Mouse (Mus musculus): ENCODE data around the gene Gm7945. TPM values are rescaled to one million over a fixed set of nuclear protein-coding genes. Genes with fewer than 3 reads are reported as not detected.

Gene Gm7945
- polyA plus RNA-seq (2021; fragmentation: Nextera tagmentation) = not detected in 2 replicates
- long read RNA-seq, experiment 1 = 0 reads
- long read RNA-seq, experiment 2 = 0 reads

DNA sequence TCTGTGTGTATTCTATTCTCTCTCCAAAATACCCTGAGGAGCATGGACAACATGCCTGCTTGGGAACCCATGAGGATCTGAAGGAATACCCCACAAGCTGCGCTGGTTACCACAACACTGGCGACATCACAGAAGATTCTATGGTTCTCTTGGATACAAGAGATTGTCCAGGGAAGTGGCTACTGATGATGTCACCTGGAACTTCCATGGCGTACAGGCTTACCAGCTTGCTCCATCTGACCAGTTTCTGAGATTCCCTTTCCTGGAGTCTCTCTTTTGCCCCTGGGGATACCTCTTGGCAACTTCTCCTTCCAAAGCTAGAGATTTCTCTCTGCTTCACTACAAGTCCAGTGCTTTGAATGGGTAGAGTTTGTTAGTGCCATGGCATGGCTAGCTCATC is at the start of gene Gm7945:
Gene Gm7945, minus strand, starts transcription at position 101 of the 400 bp plus-strand sequence.

DNA sequence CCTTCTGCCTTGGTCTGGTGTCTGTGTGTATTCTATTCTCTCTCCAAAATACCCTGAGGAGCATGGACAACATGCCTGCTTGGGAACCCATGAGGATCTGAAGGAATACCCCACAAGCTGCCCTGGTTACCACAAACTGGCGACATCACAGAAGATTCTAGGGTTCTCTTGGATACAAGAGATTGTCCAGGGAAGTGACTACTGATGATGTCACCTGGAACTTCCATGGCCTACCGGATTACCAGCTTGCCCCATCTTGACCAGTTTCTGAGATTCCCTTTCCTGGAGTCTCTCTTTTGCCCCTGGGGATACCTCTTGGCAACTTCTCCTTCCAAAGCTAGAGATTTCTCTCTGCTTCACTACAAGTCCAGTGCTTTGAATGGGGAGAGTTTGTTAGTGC is 22.0 kb upstream of the Gm7945 start, which contains the start of gene Gm6482:
Gene Gm6482, minus strand, starts transcription at position 101 of the 400 bp plus-strand sequence.

DNA sequence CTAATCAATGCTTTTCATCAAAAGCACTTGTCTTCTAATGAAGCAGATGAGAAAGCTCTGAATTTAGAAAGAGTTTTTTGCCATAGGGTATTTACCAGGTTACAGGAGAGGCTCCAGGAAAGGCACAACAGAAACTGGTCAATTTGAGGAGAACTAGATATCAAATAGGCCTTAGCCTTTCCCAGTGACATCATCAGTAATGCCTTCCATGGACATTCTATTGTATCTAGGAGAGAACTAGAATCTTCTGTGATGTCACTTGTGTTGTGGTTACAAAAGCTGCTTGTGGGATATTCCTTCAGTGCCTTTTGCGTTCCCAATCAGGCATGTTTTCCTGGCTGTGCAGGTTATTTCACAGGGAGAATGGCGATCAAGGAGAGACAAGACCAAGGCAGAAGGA is 37.9 kb downstream of the Gm7945 start, which contains the start of gene Gm5798:
Gene Gm5798, plus strand, starts transcription at position 301 of the 400 bp plus-strand sequence.

Other genes starting within 250 kb of the Gm7945 start
- not detected in 2 replicates for gene Mbl1, start 234.9 kb downstream of the Gm7945 start, polyA plus RNA-seq (2021; fragmentation: Nextera tagmentation)
- gene Sftpd, start 201.2 kb downstream of the Gm7945 start, polyA plus RNA-seq (2021; fragmentation: Nextera tagmentation) = not detected in 2 replicates
- gene Gm2832, start 107.6 kb downstream of the Gm7945 start, polyA plus RNA-seq (2021; fragmentation: Nextera tagmentation) = not detected in 2 replicates
- gene Gm5798, start 37.8 kb downstream of the Gm7945 start, polyA plus RNA-seq (2021; fragmentation: Nextera tagmentation) = not detected in 2 replicates
- not detected in 2 replicates for gene Gm6482, start 21.9 kb upstream of the Gm7945 start, polyA plus RNA-seq (2021; fragmentation: Nextera tagmentation)
- not detected in 2 replicates for gene Gm7954, start 67.1 kb upstream of the Gm7945 start, polyA plus RNA-seq (2021; fragmentation: Nextera tagmentation)
- not detected in 2 replicates for gene Gm3486, start 103.1 kb upstream of the Gm7945 start, polyA plus RNA-seq (2021; fragmentation: Nextera tagmentation)
- not detected in 2 replicates for gene Gm7970, start 169.2 kb upstream of the Gm7945 start, polyA plus RNA-seq (2021; fragmentation: Nextera tagmentation)
- not detected in 2 replicates for gene 1700049E17Rik2, start 186.8 kb upstream of the Gm7945 start, polyA plus RNA-seq (2021; fragmentation: Nextera tagmentation)
- gene Gm3072, start 238.2 kb upstream of the Gm7945 start, polyA plus RNA-seq (2021; fragmentation: Nextera tagmentation) = not detected in 2 replicates

Measured in layer of hippocampus, adult 6 months (tissue).